Mouse (Mus musculus): ENCODE results near the gene Cdkl1. TPM values are rescaled to one million over a fixed set of nuclear protein-coding genes. Genes with fewer than 3 reads are reported as not detected.

Cdkl1 gene
- polyA plus RNA-seq, 1 experiment from 2014 or later: 0.81 TPM

- H3K4me2 ChIP-seq (ENCODE audit: low read depth, low read length, severe bottlenecking): peak overlapping the region; percentile 98
- ATAC-seq (replicated peaks; ENCODE audit: low FRiP score) (peak; percentile 40; the same call in 1 of the 2 replicates), DNase-seq (ENCODE audit: low spot score) (no peak)
- peaks cover 6% of the 10 kb centered on the region; the same call in 1 of the 2 replicates for H3K4me1 ChIP-seq (replicated peaks; ENCODE audit: control insufficient read depth, insufficient read depth, low read length)
- peaks cover 4% of the 10 kb centered on the region for H3K27me3 ChIP-seq (ENCODE audit: control insufficient read depth, insufficient read depth, low read length)
- WGBS: 32% methylated on average over 27 of the region's 27 CpGs
- H3K9ac ChIP-seq (ENCODE audit: low read length): peak overlapping the region; percentile 55
- no peaks in the 10 kb centered on the region for H3K36me3 ChIP-seq (ENCODE audit: control insufficient read depth, insufficient read depth, low read length)
- H3K4me3 ChIP-seq (ENCODE audit: low read depth, low read length): peak overlapping the region; percentile 49
- no peak overlapping the region for H3K27ac ChIP-seq (ENCODE audit: low read depth, low read length)
- H3K9me3 ChIP-seq (ENCODE audit: control insufficient read depth, low read length): no peaks in the 10 kb centered on the region
Observed at GRCm38 (mm10) chr12:69789766-69790529, 1.1 kb downstream of the Cdkl1 start.

- H3K9ac ChIP-seq (ENCODE audit: low read length): no peak overlapping the region
- ATAC-seq (replicated peaks; ENCODE audit: low FRiP score): no peak
- H3K27ac ChIP-seq (ENCODE audit: low read depth, low read length): no peak overlapping the region
- H3K4me1 ChIP-seq (replicated peaks; ENCODE audit: control insufficient read depth, insufficient read depth, low read length): peaks cover 6% of the 10 kb centered on the region; the same call in 1 of the 2 replicates
- no peak overlapping the region for H3K4me3 ChIP-seq (ENCODE audit: low read depth, low read length)
- DNase-seq (ENCODE audit: low spot score): no peak
- no peak overlapping the region for H3K4me2 ChIP-seq (ENCODE audit: low read depth, low read length, severe bottlenecking)
- H3K27me3 ChIP-seq (ENCODE audit: control insufficient read depth, insufficient read depth, low read length): peaks cover 4% of the 10 kb centered on the region
- no peaks in the 10 kb centered on the region for H3K36me3 ChIP-seq (ENCODE audit: control insufficient read depth, insufficient read depth, low read length)
- WGBS: 90% methylated on average over 5 of the region's 5 CpGs
- no peaks in the 10 kb centered on the region for H3K9me3 ChIP-seq (ENCODE audit: control insufficient read depth, low read length)
Observed at GRCm38 (mm10) chr12:69788380-69788779, 2.7 kb downstream of the Cdkl1 start.

- 87% methylated on average over 9 of the region's 9 CpGs for WGBS
- Histone ChIP-seq H3K9ac (ENCODE audit: low read length) (no peak overlapping the region), H3K36me3 (ENCODE audit: control insufficient read depth, insufficient read depth, low read length) (no peaks in the 10 kb centered on the region), H3K27ac (ENCODE audit: low read depth, low read length) (no peak overlapping the region), H3K27me3 (ENCODE audit: control insufficient read depth, insufficient read depth, low read length) (no peaks in the 10 kb centered on the region; the same call in 1 of the 2 replicates), H3K4me1 (replicated peaks; ENCODE audit: control insufficient read depth, insufficient read depth, low read length) (no peaks in the 10 kb centered on the region), H3K9me3 (ENCODE audit: control insufficient read depth, low read length) (no peaks in the 10 kb centered on the region), H3K4me3 (ENCODE audit: low read depth, low read length) (no peak overlapping the region), H3K4me2 (ENCODE audit: low read depth, low read length, severe bottlenecking) (no peak overlapping the region)
- DNase-seq (ENCODE audit: low spot score): peak; percentile 35
- ATAC-seq (replicated peaks; ENCODE audit: low FRiP score): no peak
Observed at GRCm38 (mm10) chr12:69785471-69785870, 5.6 kb downstream of the Cdkl1 start.

- no peaks in the 10 kb centered on the region for H3K27me3 ChIP-seq (ENCODE audit: control insufficient read depth, insufficient read depth, low read length)
- ATAC-seq (replicated peaks; ENCODE audit: low FRiP score) (no peak), DNase-seq (ENCODE audit: low spot score) (peak; percentile 48)
- no peaks in the 10 kb centered on the region for H3K9me3 ChIP-seq (ENCODE audit: control insufficient read depth, low read length)
- H3K4me1 ChIP-seq (replicated peaks; ENCODE audit: control insufficient read depth, insufficient read depth, low read length): no peaks in the 10 kb centered on the region
- no peak overlapping the region for H3K27ac ChIP-seq (ENCODE audit: low read depth, low read length)
- no peak overlapping the region for H3K4me3 ChIP-seq (ENCODE audit: low read depth, low read length)
- WGBS: 66% methylated on average over 6 of the region's 6 CpGs
- no peak overlapping the region for H3K4me2 ChIP-seq (ENCODE audit: low read depth, low read length, severe bottlenecking)
- no peak overlapping the region for H3K9ac ChIP-seq (ENCODE audit: low read length)
- no peaks in the 10 kb centered on the region for H3K36me3 ChIP-seq (ENCODE audit: control insufficient read depth, insufficient read depth, low read length)
Observed at GRCm38 (mm10) chr12:69783247-69784025, 7.6 kb downstream of the Cdkl1 start.

GRCm38 (mm10) chr12:69781935-69782650 is 9.0 kb downstream of the Cdkl1 start:
- DNase-seq (ENCODE audit: low spot score) (peak; percentile 30), ATAC-seq (replicated peaks; ENCODE audit: low FRiP score) (no peak)
- Histone ChIP-seq H3K9me3 (ENCODE audit: control insufficient read depth, low read length) (no peaks in the 10 kb centered on the region), H3K27me3 (ENCODE audit: control insufficient read depth, insufficient read depth, low read length) (no peaks in the 10 kb centered on the region), H3K4me1 (replicated peaks; ENCODE audit: control insufficient read depth, insufficient read depth, low read length) (no peaks in the 10 kb centered on the region), H3K36me3 (ENCODE audit: control insufficient read depth, insufficient read depth, low read length) (no peaks in the 10 kb centered on the region), H3K27ac (ENCODE audit: low read depth, low read length) (no peak overlapping the region), H3K4me2 (ENCODE audit: low read depth, low read length, severe bottlenecking) (no peak overlapping the region), H3K4me3 (ENCODE audit: low read depth, low read length) (no peak overlapping the region), H3K9ac (ENCODE audit: low read length) (no peak overlapping the region)
- WGBS: 91% methylated on average over 10 of the region's 10 CpGs

GRCm38 (mm10) chr12:69781480-69781879 is 9.6 kb downstream of the Cdkl1 start:
- Histone ChIP-seq H3K4me2 (ENCODE audit: low read depth, low read length, severe bottlenecking) (no peak overlapping the region), H3K9ac (ENCODE audit: low read length) (no peak overlapping the region), H3K4me1 (replicated peaks; ENCODE audit: control insufficient read depth, insufficient read depth, low read length) (no peaks in the 10 kb centered on the region), H3K27me3 (ENCODE audit: control insufficient read depth, insufficient read depth, low read length) (no peaks in the 10 kb centered on the region), H3K4me3 (ENCODE audit: low read depth, low read length) (no peak overlapping the region), H3K36me3 (ENCODE audit: control insufficient read depth, insufficient read depth, low read length) (no peaks in the 10 kb centered on the region), H3K9me3 (ENCODE audit: control insufficient read depth, low read length) (no peaks in the 10 kb centered on the region), H3K27ac (ENCODE audit: low read depth, low read length) (no peak overlapping the region)
- 86% methylated on average over 8 of the region's 8 CpGs for WGBS
- DNase-seq (ENCODE audit: low spot score): peak; percentile 13
- ATAC-seq (replicated peaks; ENCODE audit: low FRiP score): no peak

GRCm38 (mm10) chr12:69777957-69778356 is 13.1 kb downstream of the Cdkl1 start:
- Histone ChIP-seq H3K9me3 (ENCODE audit: control insufficient read depth, low read length) (no peaks in the 10 kb centered on the region), H3K9ac (ENCODE audit: low read length) (no peak overlapping the region), H3K36me3 (ENCODE audit: control insufficient read depth, insufficient read depth, low read length) (no peaks in the 10 kb centered on the region), H3K4me3 (ENCODE audit: low read depth, low read length) (no peak overlapping the region), H3K27ac (ENCODE audit: low read depth, low read length) (no peak overlapping the region), H3K4me2 (ENCODE audit: low read depth, low read length, severe bottlenecking) (no peak overlapping the region), H3K27me3 (ENCODE audit: control insufficient read depth, insufficient read depth, low read length) (no peaks in the 10 kb centered on the region), H3K4me1 (replicated peaks; ENCODE audit: control insufficient read depth, insufficient read depth, low read length) (no peaks in the 10 kb centered on the region)
- DNase-seq (ENCODE audit: low spot score) (no peak), ATAC-seq (replicated peaks; ENCODE audit: low FRiP score) (no peak)
- WGBS: 86% methylated on average over 2 of the region's 2 CpGs

- no peak overlapping the region for H3K4me3 ChIP-seq (ENCODE audit: low read depth, low read length)
- H3K27ac ChIP-seq (ENCODE audit: low read depth, low read length): no peak overlapping the region
- no peaks in the 10 kb centered on the region for H3K9me3 ChIP-seq (ENCODE audit: control insufficient read depth, low read length)
- H3K36me3 ChIP-seq (ENCODE audit: control insufficient read depth, insufficient read depth, low read length): no peaks in the 10 kb centered on the region
- WGBS: 85% methylated on average over 6 of the region's 6 CpGs
- no peaks in the 10 kb centered on the region for H3K27me3 ChIP-seq (ENCODE audit: control insufficient read depth, insufficient read depth, low read length)
- no peak overlapping the region for H3K4me2 ChIP-seq (ENCODE audit: low read depth, low read length, severe bottlenecking)
- no peak overlapping the region for H3K9ac ChIP-seq (ENCODE audit: low read length)
- no peaks in the 10 kb centered on the region for H3K4me1 ChIP-seq (replicated peaks; ENCODE audit: control insufficient read depth, insufficient read depth, low read length)
- ATAC-seq (replicated peaks; ENCODE audit: low FRiP score) (no peak), DNase-seq (ENCODE audit: low spot score) (peak; percentile 22)
Observed at GRCm38 (mm10) chr12:69777341-69777730, 13.7 kb downstream of the Cdkl1 start.
